Mouse (Mus musculus): ENCODE results near the gene Dnmt1.

GRCm38 (mm10) chr9:20986952-20987686, 27.4 kb upstream of the Dnmt1 start:
- no peak for TF ChIP-seq CTCF (IDR thresholded peaks at IDR 0.05; ENCODE audit: control insufficient read depth, insufficient read depth, insufficient replicate concordance, low read depth, low read length)
- no peak for TF ChIP-seq POLR2A (IDR thresholded peaks at IDR 0.05; ENCODE audit: control insufficient read depth, low read depth, low read length)
